Mouse (Mus musculus) c-Kit-positive CD71-positive TER-119-positive erythroid progenitor cells, embryonic 14.5 days (primary cell): Measurements from ENCODE around the gene Tectb.
"Not testable (repeated sequence)": the region's sequence is repeated elsewhere in the genome, so short reads cannot be mapped to it uniquely, and the experiment has no call there.

Experiments
- DNase-seq: peaks from one replicate; pipeline ENCODE4 v3.0.0-alpha.2; 2013; ENCODE audit warnings: low spot score

The Tectb gene

GRCm38 (mm10) chr19:55165954-55166353, 14.6 kb upstream of the Tectb start:
- no peak for DNase-seq

GRCm38 (mm10) chr19:55166741-55167140, 13.8 kb upstream of the Tectb start:
- DNase-seq, result no peak

- no peak for DNase-seq
Observed at GRCm38 (mm10) chr19:55167741-55168140, 12.8 kb upstream of the Tectb start.

- DNase-seq, result no peak
Observed at GRCm38 (mm10) chr19:55168360-55168759, 12.2 kb upstream of the Tectb start.

GRCm38 (mm10) chr19:55169236-55169729, 11.2 kb upstream of the Tectb start:
- not testable (repeated sequence) for DNase-seq

- DNase-seq, result no peak
Observed at GRCm38 (mm10) chr19:55170399-55170798, 10.1 kb upstream of the Tectb start.

GRCm38 (mm10) chr19:55171585-55171984, 8.9 kb upstream of the Tectb start:
- DNase-seq, result no peak

- no peak for DNase-seq
Observed at GRCm38 (mm10) chr19:55177143-55177542, 3.4 kb upstream of the Tectb start.

- no peak for DNase-seq
Observed at GRCm38 (mm10) chr19:55184442-55184841, 3.9 kb downstream of the Tectb start.

GRCm38 (mm10) chr19:55185074-55185473, 4.5 kb downstream of the Tectb start:
- no peak for DNase-seq

GRCm38 (mm10) chr19:55185651-55186050, 5.1 kb downstream of the Tectb start:
- DNase-seq, result no peak

GRCm38 (mm10) chr19:55190065-55190464, 9.5 kb downstream of the Tectb start:
- no peak for DNase-seq

GRCm38 (mm10) chr19:55191596-55191995, 11.1 kb downstream of the Tectb start:
- no peak for DNase-seq

- no peak for DNase-seq
Observed at GRCm38 (mm10) chr19:55192254-55192945, 11.9 kb downstream of the Tectb start.

- no peak for DNase-seq
Observed at GRCm38 (mm10) chr19:55193717-55194394, 13.3 kb downstream of the Tectb start.

GRCm38 (mm10) chr19:55194520-55195170, 14.1 kb downstream of the Tectb start:
- no peak for DNase-seq

GRCm38 (mm10) chr19:55195574-55195973, 15.0 kb downstream of the Tectb start:
- DNase-seq, result no peak

- DNase-seq, result peak; percentile 43
Observed at GRCm38 (mm10) chr19:55198303-55198702, 17.8 kb downstream of the Tectb start.

GRCm38 (mm10) chr19:55206482-55207138, 26.1 kb downstream of the Tectb start:
- peak; percentile 78 for DNase-seq

GRCm38 (mm10) chr19:55207205-55207604, 26.7 kb downstream of the Tectb start:
- DNase-seq, result peak; percentile 80

- DNase-seq, result no peak
Observed at GRCm38 (mm10) chr19:55207746-55208538, 27.4 kb downstream of the Tectb start.

- no peak for DNase-seq
Observed at GRCm38 (mm10) chr19:55208654-55209053, 28.1 kb downstream of the Tectb start.
